Mouse (Mus musculus) kidney, embryonic 14.5 days (tissue): ENCODE results near the gene Gm12800. TPM values are rescaled to one million over a fixed set of nuclear protein-coding genes. Genes with fewer than 3 reads are reported as not detected.

ENCODE experiments used
- polyA plus RNA-seq: library from polyadenylated mRNA; unstranded; fragments of >200 nt; fragmentation: Nextera tagmentation; extraction: Ambion mirVana; gene quantifications from 2 replicates; pipeline ENCODE4 v1.2.1, GENCODE M21; 2014

The Gm12800 gene
- polyA plus RNA-seq, 1 experiment from 2014 or later, result not detected

Other genes starting within 250 kb of the Gm12800 start
- 1.3 and 3.7 TPM in 2 replicates for gene Lepr, start 191.7 kb upstream of the Gm12800 start, polyA plus RNA-seq
- gene B020004J07Rik, start 65.1 kb upstream of the Gm12800 start, polyA plus RNA-seq, result not detected in 2 replicates
- gene C130073F10Rik, start 15.3 kb upstream of the Gm12800 start, polyA plus RNA-seq, result not detected in 2 replicates
- not detected in 2 replicates for gene Gm12794, start 31.3 kb downstream of the Gm12800 start, polyA plus RNA-seq
- not detected in 2 replicates for gene Gm12790, start 71.9 kb downstream of the Gm12800 start, polyA plus RNA-seq
- gene Gm12789, start 77.5 kb downstream of the Gm12800 start, polyA plus RNA-seq, result not detected in 2 replicates
- gene Pde4b, start 178.4 kb downstream of the Gm12800 start, polyA plus RNA-seq, result 7.3 and 10.4 TPM in 2 replicates